Mouse (Mus musculus) hindbrain, embryonic 14.5 days (tissue): ENCODE results near the gene Bcr. TPM values are rescaled to one million over a fixed set of nuclear protein-coding genes. Genes with fewer than 3 reads are reported as not detected.

Experiments used
- polyA plus RNA-seq: library from polyadenylated mRNA; unstranded; fragments of >200 nt; fragmentation: Nextera tagmentation; extraction: Ambion mirVana; gene quantifications from 2 replicates; pipeline ENCODE4 v1.2.1, GENCODE M21; 2014

The Bcr gene
- polyA plus RNA-seq, 1 experiment from 2014 or later = 24.0 TPM

Other genes starting within 250 kb of the Bcr start
- 66.8 and 77.7 TPM in 2 replicates for gene Gnaz, start 93.4 kb upstream of the Bcr start, polyA plus RNA-seq
- gene Rsph14, start 28.0 kb upstream of the Bcr start, polyA plus RNA-seq = 0.20 and 0.50 TPM in 2 replicates
- 14.5 and 17.0 TPM in 2 replicates for gene Rab36, start 23.5 kb upstream of the Bcr start, polyA plus RNA-seq
- gene Specc1l, start 151.5 kb downstream of the Bcr start, polyA plus RNA-seq = 21.2 and 23.2 TPM in 2 replicates